Mouse (Mus musculus): ENCODE measurements around the gene Ociad1. TPM values are rescaled to one million over a fixed set of nuclear protein-coding genes. Genes with fewer than 3 reads are reported as not detected.

Ociad1 gene
- polyA plus RNA-seq, 1 experiment: 291 TPM

DNA sequence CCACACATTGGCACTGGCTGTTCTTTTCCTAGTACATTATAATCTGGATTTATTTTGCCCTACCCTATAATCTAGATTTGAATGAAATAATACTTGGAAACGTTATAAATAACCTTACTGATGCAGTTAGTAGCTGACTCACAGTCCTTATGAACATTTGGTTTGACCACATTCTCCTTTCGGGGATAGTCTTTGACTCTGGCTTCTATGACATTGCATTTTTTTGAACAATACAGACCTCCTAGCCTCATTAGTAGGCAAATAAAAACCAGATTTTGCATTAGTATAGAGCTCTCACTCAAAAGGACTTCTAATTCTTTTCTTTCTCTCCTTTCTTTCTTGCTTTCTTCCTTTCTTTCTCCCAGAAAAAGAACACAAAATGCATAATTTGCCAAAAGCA lies 2.7 kb upstream of the Ociad1 start:
- H3K4me3 ChIP-seq (ENCODE audit: low read depth, low read length): no peak overlapping the region
- no peak overlapping the region for H3K27ac ChIP-seq (ENCODE audit: insufficient read depth, low read length)
- TF ChIP-seq CTCF (IDR thresholded peaks at IDR 0.05; ENCODE audit: low read depth, low read length): no peak
- no peak for TF ChIP-seq EP300 (IDR thresholded peaks at IDR 0.05; ENCODE audit: insufficient read depth, low read depth, low read length)
- no peak for TF ChIP-seq POLR2A (IDR thresholded peaks at IDR 0.05; ENCODE audit: insufficient read depth, low read length)
- H3K9ac ChIP-seq (ENCODE audit: low read depth, poor library complexity, severe bottlenecking): no peak overlapping the region
- H3K36me3 ChIP-seq (ENCODE audit: control insufficient read depth, insufficient read depth, low read length, poor library complexity, severe bottlenecking): peaks cover 6% of the 10 kb centered on the region; the same call in 1 of the 2 replicates
- H3K9me3 ChIP-seq (replicated peaks; ENCODE audit: control insufficient read depth, insufficient read depth, low read length, poor library complexity, severe bottlenecking): no peaks in the 10 kb centered on the region
- no peaks in the 10 kb centered on the region for H3K4me1 ChIP-seq (ENCODE audit: control insufficient read depth, insufficient read depth, low read length)
- H3K27me3 ChIP-seq (ENCODE audit: control insufficient read depth, insufficient read depth, low read length, poor library complexity, severe bottlenecking): no peaks in the 10 kb centered on the region

GRCm38 (mm10) chr5:73293458-73293827 lies 859 bp downstream of the Ociad1 start:
- TF ChIP-seq CTCF (IDR thresholded peaks at IDR 0.05; ENCODE audit: low read depth, low read length) (no peak), EP300 (IDR thresholded peaks at IDR 0.05; ENCODE audit: insufficient read depth, low read depth, low read length) (no peak), POLR2A (IDR thresholded peaks at IDR 0.05; ENCODE audit: insufficient read depth, low read length) (no peak)
- Histone ChIP-seq H3K27ac (ENCODE audit: insufficient read depth, low read length) (0 out of 2 replicates have a peak overlapping the region, but pooled peaks have one; percentile 12), H3K9ac (ENCODE audit: low read depth, poor library complexity, severe bottlenecking) (peak overlapping the region; percentile 96), H3K9me3 (replicated peaks; ENCODE audit: control insufficient read depth, insufficient read depth, low read length, poor library complexity, severe bottlenecking) (no peaks in the 10 kb centered on the region), H3K36me3 (ENCODE audit: control insufficient read depth, insufficient read depth, low read length, poor library complexity, severe bottlenecking) (peaks cover 14% of the 10 kb centered on the region), H3K4me1 (ENCODE audit: control insufficient read depth, insufficient read depth, low read length) (no peaks in the 10 kb centered on the region), H3K4me3 (ENCODE audit: low read depth, low read length) (peak overlapping the region; percentile 93), H3K27me3 (ENCODE audit: control insufficient read depth, insufficient read depth, low read length, poor library complexity, severe bottlenecking) (no peaks in the 10 kb centered on the region)

- Histone ChIP-seq H3K4me3 (ENCODE audit: low read depth, low read length) (no peak overlapping the region), H3K36me3 (ENCODE audit: control insufficient read depth, insufficient read depth, low read length, poor library complexity, severe bottlenecking) (peaks cover 23% of the 10 kb centered on the region), H3K9me3 (replicated peaks; ENCODE audit: control insufficient read depth, insufficient read depth, low read length, poor library complexity, severe bottlenecking) (no peaks in the 10 kb centered on the region)
Measured at GRCm38 (mm10) chr5:73295016-73295415, 2.4 kb downstream of the Ociad1 start.

GRCm38 (mm10) chr5:73295916-73296315 lies 3.3 kb downstream of the Ociad1 start:
- TF ChIP-seq POLR2A (IDR thresholded peaks at IDR 0.05; ENCODE audit: insufficient read depth, low read length) (no peak), EP300 (IDR thresholded peaks at IDR 0.05; ENCODE audit: insufficient read depth, low read depth, low read length) (no peak), CTCF (IDR thresholded peaks at IDR 0.05; ENCODE audit: low read depth, low read length) (no peak)
- H3K4me3 ChIP-seq (ENCODE audit: low read depth, low read length): no peak overlapping the region
- H3K9ac ChIP-seq (ENCODE audit: low read depth, poor library complexity, severe bottlenecking): no peak overlapping the region
- H3K27ac ChIP-seq (ENCODE audit: insufficient read depth, low read length): no peak overlapping the region
- H3K9me3 ChIP-seq (replicated peaks; ENCODE audit: control insufficient read depth, insufficient read depth, low read length, poor library complexity, severe bottlenecking): no peaks in the 10 kb centered on the region
- H3K36me3 ChIP-seq (ENCODE audit: control insufficient read depth, insufficient read depth, low read length, poor library complexity, severe bottlenecking): peaks cover 31% of the 10 kb centered on the region
- H3K27me3 ChIP-seq (ENCODE audit: control insufficient read depth, insufficient read depth, low read length, poor library complexity, severe bottlenecking): no peaks in the 10 kb centered on the region
- no peaks in the 10 kb centered on the region for H3K4me1 ChIP-seq (ENCODE audit: control insufficient read depth, insufficient read depth, low read length)

More at GRCm38 (mm10) chr5:73295016-73295415, 2.4 kb downstream of the Ociad1 start:
- Histone ChIP-seq H3K9ac (ENCODE audit: low read depth, poor library complexity, severe bottlenecking) (no peak overlapping the region), H3K27me3 (ENCODE audit: control insufficient read depth, insufficient read depth, low read length, poor library complexity, severe bottlenecking) (no peaks in the 10 kb centered on the region), H3K4me1 (ENCODE audit: control insufficient read depth, insufficient read depth, low read length) (no peaks in the 10 kb centered on the region), H3K27ac (ENCODE audit: insufficient read depth, low read length) (no peak overlapping the region)
- TF ChIP-seq EP300 (IDR thresholded peaks at IDR 0.05; ENCODE audit: insufficient read depth, low read depth, low read length) (no peak), CTCF (IDR thresholded peaks at IDR 0.05; ENCODE audit: low read depth, low read length) (no peak), POLR2A (IDR thresholded peaks at IDR 0.05; ENCODE audit: insufficient read depth, low read length) (no peak)

- Histone ChIP-seq H3K4me3 (ENCODE audit: low read depth, low read length) (no peak overlapping the region), H3K9ac (ENCODE audit: low read depth, poor library complexity, severe bottlenecking) (no peak overlapping the region), H3K4me1 (ENCODE audit: control insufficient read depth, insufficient read depth, low read length) (no peaks in the 10 kb centered on the region), H3K27me3 (ENCODE audit: control insufficient read depth, insufficient read depth, low read length, poor library complexity, severe bottlenecking) (no peaks in the 10 kb centered on the region), H3K9me3 (replicated peaks; ENCODE audit: control insufficient read depth, insufficient read depth, low read length, poor library complexity, severe bottlenecking) (no peaks in the 10 kb centered on the region), H3K27ac (ENCODE audit: insufficient read depth, low read length) (no peak overlapping the region), H3K36me3 (ENCODE audit: control insufficient read depth, insufficient read depth, low read length, poor library complexity, severe bottlenecking) (peaks cover 58% of the 10 kb centered on the region)
- TF ChIP-seq EP300 (IDR thresholded peaks at IDR 0.05; ENCODE audit: insufficient read depth, low read depth, low read length): no peak
- no peak for TF ChIP-seq CTCF (IDR thresholded peaks at IDR 0.05; ENCODE audit: low read depth, low read length)
Measured at GRCm38 (mm10) chr5:73301601-73302307, 9.2 kb downstream of the Ociad1 start.

GRCm38 (mm10) chr5:73304507-73304906 lies 11.9 kb downstream of the Ociad1 start:
- H3K36me3 ChIP-seq (ENCODE audit: control insufficient read depth, insufficient read depth, low read length, poor library complexity, severe bottlenecking): peaks cover 76% of the 10 kb centered on the region
- TF ChIP-seq EP300 (IDR thresholded peaks at IDR 0.05; ENCODE audit: insufficient read depth, low read depth, low read length): no peak
- no peak for TF ChIP-seq CTCF (IDR thresholded peaks at IDR 0.05; ENCODE audit: low read depth, low read length)
- TF ChIP-seq POLR2A (IDR thresholded peaks at IDR 0.05; ENCODE audit: insufficient read depth, low read length): no peak

More at GRCm38 (mm10) chr5:73304507-73304906, 11.9 kb downstream of the Ociad1 start:
- no peak overlapping the region for H3K4me3 ChIP-seq (ENCODE audit: low read depth, low read length)
- no peaks in the 10 kb centered on the region for H3K9me3 ChIP-seq (replicated peaks; ENCODE audit: control insufficient read depth, insufficient read depth, low read length, poor library complexity, severe bottlenecking)
- H3K27me3 ChIP-seq (ENCODE audit: control insufficient read depth, insufficient read depth, low read length, poor library complexity, severe bottlenecking): no peaks in the 10 kb centered on the region
- no peaks in the 10 kb centered on the region for H3K4me1 ChIP-seq (ENCODE audit: control insufficient read depth, insufficient read depth, low read length)
- H3K27ac ChIP-seq (ENCODE audit: insufficient read depth, low read length): no peak overlapping the region
- no peak overlapping the region for H3K9ac ChIP-seq (ENCODE audit: low read depth, poor library complexity, severe bottlenecking)
